Mouse (Mus musculus): ENCODE data around the gene Mief1.

GRCm38 (mm10) chr15:80228071-80228800, 5.6 kb upstream of the Mief1 start:
- TF ChIP-seq CTCF (IDR thresholded peaks at IDR 0.05; ENCODE audit: control insufficient read depth, insufficient read depth, insufficient replicate concordance, low read depth, low read length) (no peak), POLR2A (IDR thresholded peaks at IDR 0.05; ENCODE audit: control insufficient read depth, low read depth, low read length) (peak; percentile 84; the same call in 1 of the 2 replicates)
